Mouse (Mus musculus) adipose tissue, adult 10 weeks (tissue): ENCODE measurements around the gene Ass1. TPM values are rescaled to one million over a fixed set of nuclear protein-coding genes. Genes with fewer than 3 reads are reported as not detected.

ENCODE experiments used
- polyA plus RNA-seq: library from polyadenylated mRNA; stranded (reverse); fragments of 350-450 nt; fragmentation: Illumina TruSeq; extraction: RNeasy Lipid Tissue Mini Kit (QIAGEN cat#74804); gene quantifications from one replicate; pipeline ENCODE4 v1.2.3, GENCODE M21; 2014; ENCODE audit warnings: low read depth, low replicate concordance

Gene Ass1
- polyA plus RNA-seq = 21.0 TPM

DNA sequence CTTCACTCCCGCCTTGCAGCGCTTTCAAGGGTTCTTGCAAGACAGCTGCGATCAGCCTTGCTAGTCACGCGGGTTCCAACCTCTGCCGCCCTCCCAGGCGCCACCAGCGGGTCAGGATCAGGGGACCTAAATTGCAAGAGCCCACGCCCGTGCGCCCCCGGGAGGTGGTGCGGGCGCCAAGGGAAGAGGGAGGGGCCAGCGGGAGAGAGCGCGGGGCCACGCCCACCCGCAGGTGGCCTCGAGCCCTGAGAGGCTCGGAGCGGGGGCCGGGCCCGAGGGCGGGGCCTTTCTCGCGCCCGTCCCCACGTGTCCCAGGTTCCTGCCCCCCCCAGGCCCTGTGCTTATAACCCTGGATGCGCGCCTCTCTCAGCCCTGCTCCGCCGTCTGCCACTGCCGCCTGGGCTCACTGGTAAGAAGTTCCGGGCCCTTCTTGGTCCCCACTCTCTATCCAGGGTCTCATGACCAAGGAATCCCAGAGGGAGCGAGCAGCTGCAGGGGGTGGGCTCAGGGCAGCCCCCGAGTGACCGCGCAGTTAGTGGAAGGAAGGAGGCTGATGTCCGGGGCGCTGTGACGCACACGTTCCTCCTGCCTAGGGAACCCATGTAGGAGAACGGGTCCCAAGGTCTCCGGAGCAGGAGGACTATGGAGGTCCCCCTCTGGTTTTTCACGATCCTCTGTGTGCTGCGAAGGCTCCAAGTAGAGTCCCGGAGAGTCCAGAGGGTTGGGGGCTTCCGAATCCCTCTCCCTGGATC is at the start of gene Ass1:
TSS of gene Ass1 (plus strand) at position 277 of the 752 bp plus-strand sequence.

Other genes with a start within 250 kb of the Ass1 start
- gene Ncs1, start 224.4 kb upstream of the Ass1 start, polyA plus RNA-seq = 2.9 TPM
- 11.9 TPM for gene Hmcn2, start 155.8 kb upstream of the Ass1 start, polyA plus RNA-seq
- 30.8 TPM for gene Fubp3, start 102.4 kb downstream of the Ass1 start, polyA plus RNA-seq
- gene Prdm12, start 169.8 kb downstream of the Ass1 start, polyA plus RNA-seq = not detected
- gene Exosc2, start 200.5 kb downstream of the Ass1 start, polyA plus RNA-seq = 18.6 TPM
- 35.3 TPM for gene Abl1, start 218.2 kb downstream of the Ass1 start, polyA plus RNA-seq